Mouse (Mus musculus) hindbrain, embryonic 15.5 days (tissue): Measurements from ENCODE around the gene Sez6. TPM values are rescaled to one million over a fixed set of nuclear protein-coding genes. Genes with fewer than 3 reads are reported as not detected.

Source experiments
- ATAC-seq: fragments of 200-750 bp; cut with Nextera tagmentation; 2 replicates; pipeline ENCODE4 v1.8.0; 2017; ENCODE audit warnings: low read depth, moderate number of reproducible peaks, moderate TSS enrichment; ENCODE audit not compliant: low FRiP score
- H3K27ac ChIP-seq: fragments of 300-500 bp; sonication (generic); replicated peaks from 2 replicates; pipeline ENCODE4 v1.5.1; 2015; ENCODE audit warnings: mild to moderate bottlenecking, inconsistent platforms
- H3K27me3 ChIP-seq: fragments of 300-500 bp; sonication (generic); 2 replicates; pipeline ENCODE4 v1.6.1; 2015; ENCODE audit warnings: control low read depth, inconsistent platforms
- H3K36me3 ChIP-seq: fragments of 300-500 bp; sonication (generic); 2 replicates; pipeline ENCODE4 v1.6.1; 2015; ENCODE audit warnings: control low read depth, inconsistent platforms
- H3K4me1 ChIP-seq: fragments of 300-500 bp; sonication (generic); replicated peaks from 2 replicates; pipeline ENCODE4 v1.6.1; 2015; ENCODE audit warnings: control low read depth, inconsistent platforms
- H3K4me2 ChIP-seq: fragments of 300-500 bp; sonication (generic); 2 replicates; pipeline ENCODE4 v1.6.1; 2015; ENCODE audit warnings: moderate library complexity, mild to moderate bottlenecking, inconsistent platforms
- H3K4me3 ChIP-seq: fragments of 300-500 bp; sonication (generic); 2 replicates; pipeline ENCODE4 v1.5.1; 2015; ENCODE audit warnings: mild to moderate bottlenecking, inconsistent platforms
- H3K9ac ChIP-seq: fragments of 300-500 bp; sonication (generic); 2 replicates; pipeline ENCODE4 v1.6.1; 2015; ENCODE audit warnings: inconsistent platforms
- H3K9me3 ChIP-seq: fragments of 300-500 bp; sonication (generic); 2 replicates; pipeline ENCODE4 v1.6.1; 2016; ENCODE audit warnings: control low read depth, inconsistent platforms
- WGBS: fragments of 180-500 bp; shearing (Covaris S2); methylation state at CpG from one replicate; pipeline ENCODE4 v1.1.7; 2015; 5-methylcytosine and 5-hydroxymethylcytosine counted together
- polyA plus RNA-seq: library from polyadenylated mRNA; unstranded; fragments of >200 nt; fragmentation: Nextera tagmentation; extraction: Ambion mirVana; gene quantifications from 2 replicates; pipeline ENCODE4 v1.2.1, GENCODE M21; 2015

The Sez6 gene
- polyA plus RNA-seq = 123 and 151 TPM in 2 replicates

DNA sequence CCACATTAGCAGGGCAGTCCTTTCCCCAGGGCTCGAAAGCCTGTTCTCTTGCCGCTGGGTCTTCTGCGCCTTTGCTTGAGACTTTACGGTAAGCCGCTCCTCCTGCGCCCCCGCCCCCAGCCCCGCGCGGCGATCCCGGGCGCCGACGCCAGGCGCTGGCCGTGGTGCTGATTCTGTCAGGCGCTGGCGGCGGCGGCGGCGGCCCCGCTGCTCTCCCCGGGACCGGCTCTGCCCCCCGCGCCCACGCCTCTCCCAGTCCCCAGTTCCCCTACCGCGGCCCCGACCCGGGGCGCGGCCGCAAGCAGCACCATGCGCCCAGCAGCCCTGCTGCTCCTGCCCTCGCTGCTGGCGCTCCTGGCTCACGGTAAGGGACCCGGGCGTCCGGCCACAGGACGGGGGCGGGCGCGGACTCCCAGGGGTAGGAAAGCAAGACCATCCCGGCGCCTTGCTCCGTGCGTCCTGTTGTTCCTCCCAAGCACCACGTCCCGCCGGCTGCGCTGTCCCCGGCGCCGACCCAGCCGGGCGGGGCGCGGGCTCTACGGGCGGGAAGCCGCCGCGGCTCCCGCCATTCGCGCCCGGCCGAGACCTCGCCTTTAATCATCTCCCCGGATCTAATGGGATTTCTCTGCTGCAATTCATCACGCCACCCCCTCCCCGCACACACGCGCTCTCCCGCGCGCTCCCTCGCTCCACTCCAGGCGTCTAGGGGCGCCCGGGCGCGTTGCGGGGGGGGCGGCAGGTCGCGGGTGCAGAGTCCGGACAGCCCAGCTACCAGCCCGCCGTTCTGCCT lies at the start of gene Sez6:
TSS of gene Sez6 (plus strand) at position 50 of the 790 bp plus-strand sequence.
- peaks cover 7% of the 10 kb centered on the region; the same call in 1 of the 2 replicates for H3K27me3 ChIP-seq
- peak within 1 kb of the TSS; percentile 86 for H3K4me3 ChIP-seq
- no peaks in the 10 kb centered on the region for H3K9me3 ChIP-seq
- H3K36me3 ChIP-seq = no peaks in the 10 kb centered on the region
- WGBS = under 1% methylated on average over 88 of the region's 94 CpGs
- peak within 1 kb of the TSS; percentile 77 for H3K9ac ChIP-seq
- peaks cover 79% of the 10 kb centered on the region for H3K4me1 ChIP-seq
- ATAC-seq = peak; percentile 74
- peak within 1 kb of the TSS; percentile 67 for H3K4me2 ChIP-seq
- peak within 1 kb of the TSS; percentile 95 for H3K27ac ChIP-seq

DNA sequence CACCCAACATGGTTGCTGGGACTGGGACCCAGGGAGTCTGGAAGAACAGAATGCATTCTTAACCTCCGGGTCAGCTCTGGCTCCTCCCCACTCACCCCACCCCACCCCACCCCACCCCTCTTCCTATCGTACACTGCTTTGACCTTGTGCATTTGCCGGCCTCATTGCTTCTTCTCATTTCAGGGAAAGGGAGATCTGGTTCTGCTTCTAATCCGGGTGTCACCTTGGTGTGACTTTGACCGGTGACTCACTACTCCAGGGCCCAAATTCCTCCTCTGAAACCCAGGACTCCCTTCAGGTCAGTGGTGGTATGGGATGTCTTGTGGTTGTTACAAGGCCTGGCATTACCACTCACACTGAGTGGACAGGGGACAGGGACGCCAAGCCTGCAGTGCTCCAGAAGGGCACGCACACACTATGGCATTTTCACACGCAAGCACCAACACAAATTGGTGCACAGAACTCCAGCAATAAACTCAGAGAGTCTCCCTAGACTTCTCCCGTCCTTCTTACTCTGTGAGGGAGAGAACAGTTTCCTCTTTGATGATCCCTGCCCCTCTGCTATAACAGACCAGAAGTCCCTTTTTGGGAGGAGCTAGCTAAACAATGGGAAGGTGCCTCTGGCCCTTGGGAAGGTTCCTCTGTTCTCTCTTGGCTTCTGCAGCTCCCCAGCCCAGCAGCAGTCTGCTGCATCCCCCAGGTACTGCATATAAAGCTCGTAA lies 45.9 kb upstream of the Sez6 start:
- WGBS = 30% methylated on average over 9 of the region's 10 CpGs
- H3K4me1 ChIP-seq = peaks cover 51% of the 10 kb centered on the region
- no peak overlapping the region for H3K4me2 ChIP-seq
- H3K9me3 ChIP-seq = no peaks in the 10 kb centered on the region
- no peak overlapping the region for H3K9ac ChIP-seq
- peak; percentile 23 for ATAC-seq
- H3K36me3 ChIP-seq = no peaks in the 10 kb centered on the region
- H3K27ac ChIP-seq = peak overlapping the region; percentile 74
- H3K4me3 ChIP-seq = no peak overlapping the region
- H3K27me3 ChIP-seq = 0 out of 2 replicates have a peak, but pooled peaks cover 6% of the 10 kb centered on the region

DNA sequence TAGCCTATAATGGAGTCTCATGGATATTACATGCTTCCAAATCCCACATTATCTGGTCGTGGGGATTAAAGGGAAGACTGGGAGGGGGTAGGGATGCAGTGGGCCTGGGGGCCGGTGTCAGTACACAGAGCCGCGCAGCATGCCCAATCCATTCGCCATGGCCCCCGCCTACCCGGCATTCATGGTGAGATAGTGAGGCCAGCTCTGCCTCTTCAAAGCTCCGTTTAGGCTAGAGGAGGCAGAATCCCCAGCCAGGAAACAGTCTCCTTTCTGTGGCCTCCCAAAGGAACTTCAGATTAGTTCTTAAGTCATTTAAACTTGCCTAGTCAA lies 45.4 kb upstream of the Sez6 start:
- H3K4me2 ChIP-seq = no peak overlapping the region
- no peaks in the 10 kb centered on the region for H3K9me3 ChIP-seq
- ATAC-seq = peak; percentile 51; the same call in 1 of the 2 replicates
- H3K4me1 ChIP-seq = peaks cover 48% of the 10 kb centered on the region
- 0 out of 2 replicates have a peak, but pooled peaks cover 6% of the 10 kb centered on the region for H3K27me3 ChIP-seq
- 13% methylated on average over 8 of the region's 8 CpGs for WGBS
- no peaks in the 10 kb centered on the region for H3K36me3 ChIP-seq
- peak overlapping the region; percentile 74; the same call in 1 of the 2 replicates for H3K27ac ChIP-seq
- H3K9ac ChIP-seq = no peak overlapping the region
- no peak overlapping the region for H3K4me3 ChIP-seq

DNA sequence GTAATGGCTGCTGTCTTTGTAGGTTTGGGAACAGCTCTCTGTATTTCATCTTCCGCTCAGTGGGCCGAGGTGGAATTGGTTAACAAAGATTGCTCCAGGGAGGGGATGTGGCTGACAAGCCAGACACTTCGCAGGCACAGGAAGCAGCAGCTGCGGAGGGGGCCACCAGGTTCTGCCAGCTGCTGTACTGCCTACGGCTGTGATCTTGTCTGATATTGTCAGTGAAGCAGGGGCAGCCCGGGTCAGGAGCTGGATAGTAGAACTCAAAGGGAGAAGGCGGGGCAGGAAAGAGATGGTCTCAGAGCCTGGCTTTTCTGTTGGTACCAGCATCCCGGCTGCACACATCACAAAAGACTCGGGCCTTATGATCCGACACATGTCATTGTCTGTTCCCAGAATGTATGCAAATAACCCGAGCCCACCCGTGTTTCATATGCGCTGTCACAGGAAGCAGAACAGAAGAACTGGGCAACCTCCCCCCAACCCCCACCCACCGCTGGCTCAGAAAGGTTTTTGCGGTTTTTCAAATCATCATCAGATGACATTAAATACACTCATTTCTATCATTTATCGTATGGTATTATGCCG lies 43.1 kb upstream of the Sez6 start:
- Histone ChIP-seq H3K4me1 (peaks cover 53% of the 10 kb centered on the region), H3K9ac (0 out of 2 replicates have a peak overlapping the region, but pooled peaks have one; percentile 8), H3K4me3 (no peak overlapping the region), H3K4me2 (peak overlapping the region; percentile 23), H3K9me3 (no peaks in the 10 kb centered on the region), H3K27ac (peak overlapping the region; percentile 74), H3K36me3 (no peaks in the 10 kb centered on the region), H3K27me3 (0 out of 2 replicates have a peak, but pooled peaks cover 4% of the 10 kb centered on the region)
- 13% methylated on average over 17 of the region's 17 CpGs for WGBS
- ATAC-seq = peak; percentile 53; the same call in 1 of the 2 replicates

DNA sequence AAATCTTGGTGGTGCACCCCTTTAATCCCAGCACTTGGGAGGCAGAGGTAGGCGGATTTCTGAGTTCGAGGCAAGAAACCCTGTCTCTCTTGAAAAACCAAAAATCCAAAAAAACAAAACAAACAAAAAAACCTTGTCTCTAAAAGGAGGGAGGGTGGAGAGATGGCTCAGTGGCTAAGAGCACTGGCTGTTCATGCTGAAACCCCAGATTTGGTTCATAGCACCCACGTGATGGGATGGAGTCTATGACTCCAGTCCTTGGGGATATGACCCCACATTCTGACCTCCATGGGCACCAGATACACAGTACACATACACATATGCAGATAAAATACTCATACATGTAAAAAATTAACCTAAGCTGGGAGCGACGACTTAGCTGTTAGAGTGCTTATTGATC lies 41.8 kb upstream of the Sez6 start:
- no peak for ATAC-seq
- no peak overlapping the region for H3K27ac ChIP-seq
- no peak overlapping the region for H3K4me3 ChIP-seq
- no peaks in the 10 kb centered on the region for H3K27me3 ChIP-seq
- 94% methylated on average over 5 of the region's 5 CpGs for WGBS
- no peak overlapping the region for H3K4me2 ChIP-seq
- no peaks in the 10 kb centered on the region for H3K9me3 ChIP-seq
- H3K4me1 ChIP-seq = peaks cover 67% of the 10 kb centered on the region
- H3K9ac ChIP-seq = no peak overlapping the region
- no peaks in the 10 kb centered on the region for H3K36me3 ChIP-seq

DNA sequence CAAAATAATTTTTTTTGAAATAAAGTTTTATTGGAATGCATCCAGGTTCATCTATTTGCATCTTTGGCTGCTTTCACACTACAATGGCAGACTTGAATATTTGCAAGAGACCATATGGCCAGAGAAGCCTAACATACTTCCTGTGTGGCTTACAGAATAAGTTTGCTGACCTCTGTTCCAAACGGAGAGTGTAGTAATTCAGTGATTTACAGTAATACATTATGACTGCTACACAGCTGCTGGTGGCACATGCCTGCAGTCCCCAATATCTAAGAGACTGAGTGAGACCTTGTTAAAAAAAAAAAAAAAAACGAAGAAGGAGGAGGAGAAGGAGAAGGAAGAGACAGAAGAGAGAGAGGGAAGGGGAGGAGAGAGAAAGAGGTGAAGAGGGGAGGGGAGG lies 41.1 kb upstream of the Sez6 start:
- ATAC-seq = no peak
- H3K27ac ChIP-seq = no peak overlapping the region
- H3K9me3 ChIP-seq = no peaks in the 10 kb centered on the region
- no peak overlapping the region for H3K9ac ChIP-seq
- H3K4me1 ChIP-seq = peaks cover 74% of the 10 kb centered on the region
- H3K27me3 ChIP-seq = no peaks in the 10 kb centered on the region
- no peak overlapping the region for H3K4me2 ChIP-seq
- WGBS = 24% methylated on average over 1 of the region's 2 CpGs
- no peaks in the 10 kb centered on the region for H3K36me3 ChIP-seq
- no peak overlapping the region for H3K4me3 ChIP-seq

DNA sequence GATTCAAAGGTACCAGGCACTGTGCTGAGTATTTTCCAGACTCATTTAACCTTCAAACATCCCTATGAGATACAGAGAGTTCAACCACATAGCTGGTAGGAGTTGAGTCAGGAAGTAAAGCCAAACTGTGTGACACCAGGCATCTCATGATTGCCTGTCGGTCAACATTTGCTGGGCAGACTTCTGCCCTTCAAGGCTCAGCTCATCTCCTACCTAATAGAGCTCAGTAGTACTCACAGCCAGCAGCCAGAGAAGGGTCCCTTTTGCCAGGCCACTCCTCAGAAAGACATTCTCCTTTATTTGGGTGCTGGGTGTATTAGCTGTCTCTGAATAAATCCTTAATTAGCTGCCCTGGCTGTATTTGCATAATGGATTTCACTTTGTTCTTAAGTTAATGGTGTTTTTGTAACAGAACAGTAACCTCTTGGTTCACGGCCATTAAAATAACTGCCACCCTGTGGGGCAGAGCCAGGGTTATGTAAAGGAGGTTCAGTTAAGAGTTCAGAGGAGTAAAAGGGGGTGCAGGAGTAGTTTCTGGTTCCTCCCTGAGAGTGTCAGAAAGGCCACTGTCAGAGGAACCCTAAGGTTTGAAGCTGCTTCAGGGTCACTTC lies 39.8 kb upstream of the Sez6 start:
- peaks cover 72% of the 10 kb centered on the region for H3K4me1 ChIP-seq
- WGBS = 51% methylated on average over 2 of the region's 2 CpGs
- no peak for ATAC-seq
- H3K4me2 ChIP-seq = no peak overlapping the region
- no peak overlapping the region for H3K4me3 ChIP-seq
- H3K36me3 ChIP-seq = no peaks in the 10 kb centered on the region
- no peak overlapping the region for H3K27ac ChIP-seq
- H3K9ac ChIP-seq = no peak overlapping the region
- H3K9me3 ChIP-seq = no peaks in the 10 kb centered on the region
- H3K27me3 ChIP-seq = no peaks in the 10 kb centered on the region

DNA sequence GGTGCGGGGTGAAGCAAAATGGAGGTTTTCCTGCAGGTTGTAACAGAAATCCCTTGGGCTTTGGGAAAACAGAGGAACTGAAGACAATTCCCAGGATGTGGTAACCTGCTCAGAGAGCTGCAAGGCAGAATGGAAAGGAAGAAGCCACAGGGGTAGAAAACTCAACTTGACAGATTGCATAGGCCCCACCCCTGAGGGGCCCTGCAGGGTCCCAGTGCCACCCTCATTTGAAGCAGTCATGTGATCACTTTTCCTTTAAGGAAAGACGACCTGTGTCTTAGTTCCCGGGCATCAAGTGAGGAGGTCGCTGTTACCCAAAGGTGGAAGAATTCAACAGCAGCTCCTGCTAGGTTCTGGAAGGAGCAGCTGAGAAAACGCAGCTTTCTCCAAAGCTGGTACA lies 37.7 kb upstream of the Sez6 start:
- WGBS = 12% methylated on average over 5 of the region's 5 CpGs
- no peaks in the 10 kb centered on the region for H3K27me3 ChIP-seq
- H3K4me1 ChIP-seq = peaks cover 72% of the 10 kb centered on the region
- no peaks in the 10 kb centered on the region for H3K9me3 ChIP-seq
- H3K9ac ChIP-seq = no peak overlapping the region
- peak overlapping the region; percentile 14 for H3K4me2 ChIP-seq
- H3K4me3 ChIP-seq = no peak overlapping the region
- H3K36me3 ChIP-seq = no peaks in the 10 kb centered on the region
- ATAC-seq = no peak
- peak overlapping the region; percentile 78 for H3K27ac ChIP-seq

DNA sequence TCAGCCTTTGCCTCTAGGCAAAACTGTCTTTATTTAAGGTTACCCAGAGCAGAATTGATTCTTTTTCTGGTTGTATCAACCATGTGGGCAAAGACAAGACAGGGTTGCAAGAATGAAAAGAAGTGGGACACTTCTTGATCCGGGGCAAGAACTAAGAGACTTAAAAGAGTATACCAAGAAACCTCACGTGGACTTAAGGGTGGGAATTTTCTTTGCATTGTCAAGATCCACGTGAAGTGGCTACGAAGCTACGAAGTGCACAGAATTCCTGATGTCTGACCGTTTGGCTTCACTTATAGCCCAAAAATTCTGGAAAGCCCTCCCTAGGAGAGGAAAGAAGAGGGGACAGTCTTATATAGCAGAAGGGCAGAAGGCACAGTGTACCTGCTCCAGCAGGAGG lies 37.3 kb upstream of the Sez6 start:
- no peak overlapping the region; the same call in 1 of the 2 replicates for H3K9ac ChIP-seq
- peak overlapping the region; percentile 14 for H3K4me2 ChIP-seq
- peak overlapping the region; percentile 78 for H3K27ac ChIP-seq
- 0 out of 2 replicates have a peak overlapping the region, but pooled peaks have one; percentile 3 for H3K4me3 ChIP-seq
- no peaks in the 10 kb centered on the region for H3K9me3 ChIP-seq
- H3K4me1 ChIP-seq = peaks cover 72% of the 10 kb centered on the region
- no peak for ATAC-seq
- 23% methylated on average over 6 of the region's 6 CpGs for WGBS
- no peaks in the 10 kb centered on the region for H3K36me3 ChIP-seq
- no peaks in the 10 kb centered on the region for H3K27me3 ChIP-seq

DNA sequence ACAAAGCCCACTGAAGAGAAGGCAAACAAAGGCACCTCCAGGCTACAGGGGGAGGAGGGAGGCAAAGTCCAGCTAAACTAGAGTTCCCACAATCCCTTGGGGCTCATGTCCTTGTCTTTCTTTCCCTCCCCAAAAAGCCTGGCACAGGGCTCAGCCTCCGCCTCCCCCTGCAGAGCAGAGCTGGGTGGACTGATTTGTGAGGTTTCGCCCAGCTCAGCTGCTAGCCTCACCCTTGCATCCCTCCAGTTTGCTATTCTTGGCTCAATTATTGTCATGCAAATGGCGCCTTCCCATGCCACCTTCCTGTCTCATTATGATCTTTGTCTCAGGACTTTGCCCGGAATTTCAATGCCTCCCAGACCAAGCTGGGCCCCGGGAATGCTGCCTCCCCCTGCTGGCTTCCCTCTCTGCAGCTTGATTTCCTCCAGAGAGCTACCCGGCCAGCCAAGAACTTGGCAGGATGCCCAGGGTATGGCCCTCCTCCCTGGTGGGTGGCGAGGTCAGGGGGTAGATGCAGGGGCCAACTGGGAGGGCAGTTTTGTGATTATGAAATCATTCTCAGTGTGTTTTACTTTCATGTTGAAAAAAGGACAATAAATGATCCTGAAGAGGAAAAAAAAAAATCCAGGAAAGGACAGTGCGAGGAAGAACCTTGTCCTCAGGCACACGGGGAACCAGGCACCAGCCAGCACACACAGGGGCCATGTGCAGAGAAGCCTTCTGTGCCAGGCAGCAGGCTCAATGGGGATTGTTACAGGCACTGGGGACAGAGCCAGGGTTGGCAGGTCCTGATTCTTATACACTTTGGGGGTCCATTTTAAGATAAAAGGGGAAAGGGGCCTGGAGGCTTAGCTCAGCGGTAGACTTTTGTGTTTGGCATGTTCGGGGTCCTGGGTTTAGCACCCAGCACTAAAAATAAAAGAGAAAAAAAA lies 36.5 kb upstream of the Sez6 start, which contains the start of gene Pipox:
TSS of gene Pipox (minus strand) at position 310 of the 932 bp plus-strand sequence.
- Histone ChIP-seq H3K4me2 (peak within 1 kb of the TSS; percentile 14), H3K27me3 (0 out of 2 replicates have a peak, but pooled peaks cover 3% of the 10 kb centered on the region), H3K27ac (peak within 1 kb of the TSS; percentile 78), H3K4me3 (0 out of 2 replicates have a peak within 1 kb of the TSS, but pooled peaks have one; percentile 3), H3K9ac (no peak within 1 kb of the TSS; the same call in 1 of the 2 replicates), H3K9me3 (no peaks in the 10 kb centered on the region), H3K4me1 (peaks cover 76% of the 10 kb centered on the region), H3K36me3 (no peaks in the 10 kb centered on the region)
- WGBS = 9% methylated on average over 11 of the region's 11 CpGs
- ATAC-seq = peak; percentile 85

DNA sequence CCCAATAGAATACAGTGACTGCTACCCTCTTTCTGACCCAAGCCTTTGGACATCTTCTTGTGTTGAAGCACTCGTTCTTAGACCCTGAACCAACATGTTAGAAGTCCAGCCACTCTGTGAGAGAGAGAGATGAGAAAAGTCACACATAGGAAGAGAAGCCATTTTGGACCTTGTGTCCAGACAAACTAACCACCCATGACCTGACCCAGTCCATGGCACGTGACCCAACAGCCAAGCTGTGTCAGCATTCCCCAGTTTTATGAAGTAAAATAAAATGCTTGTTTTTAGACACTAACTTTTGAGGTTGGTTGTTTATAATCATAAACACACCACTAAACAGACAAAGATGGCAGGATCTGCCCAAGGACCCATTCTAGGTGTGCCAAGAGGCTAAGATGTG lies 35.6 kb upstream of the Sez6 start:
- Histone ChIP-seq H3K9me3 (no peaks in the 10 kb centered on the region), H3K36me3 (no peaks in the 10 kb centered on the region), H3K4me3 (no peak overlapping the region), H3K4me2 (no peak overlapping the region), H3K27ac (no peak overlapping the region), H3K4me1 (peaks cover 76% of the 10 kb centered on the region), H3K9ac (no peak overlapping the region), H3K27me3 (0 out of 2 replicates have a peak, but pooled peaks cover 3% of the 10 kb centered on the region)
- no peak for ATAC-seq
- 74% methylated on average over 2 of the region's 2 CpGs for WGBS
